Mouse (Mus musculus) right cerebral cortex, postnatal 36 days (tissue): ENCODE measurements around the gene Pkp2.

Source experiments
- DNase-seq, 2 experiments: peaks; one replicate each; pipeline ENCODE4 v3.0.0; 2022; ENCODE audit warnings: low spot score in 2 of 2, mixed read lengths in 1 of 2

Pkp2 gene

GRCm38 (mm10) chr16:16261481-16261880 lies 48.4 kb downstream of the Pkp2 start:
- DNase-seq, result no peak

GRCm38 (mm10) chr16:16262436-16262835 lies 49.3 kb downstream of the Pkp2 start:
- no peak for DNase-seq

- DNase-seq, result no peak
Observed at GRCm38 (mm10) chr16:16272978-16273377, 59.9 kb downstream of the Pkp2 start.

- no peak for DNase-seq
Observed at GRCm38 (mm10) chr16:16273752-16274151, 60.6 kb downstream of the Pkp2 start.

- DNase-seq, result peak; percentile 94 to 95
Observed at GRCm38 (mm10) chr16:16302369-16303137, 89.4 kb downstream of the Pkp2 start, which contains the start of gene Yars2. Gene Yars2, plus strand, starts transcription at chr16:16302965.

GRCm38 (mm10) chr16:16303138-16303827 lies 90.2 kb downstream of the Pkp2 start:
- DNase-seq, result peak; percentile 21 to 24

GRCm38 (mm10) chr16:16303888-16304287 lies 90.8 kb downstream of the Pkp2 start:
- DNase-seq, result no peak

- DNase-seq, result no peak
Observed at GRCm38 (mm10) chr16:16311319-16311718, 98.2 kb downstream of the Pkp2 start.
